Mouse (Mus musculus): ENCODE results near the gene Hras. TPM values are rescaled to one million over a fixed set of nuclear protein-coding genes. Genes with fewer than 3 reads are reported as not detected.
A peak's percentile ranks its signal among the peaks of the same experiment; 100 is the strongest.

The Hras gene
- polyA plus RNA-seq, 1 experiment from 2014 or later, result 166 TPM

- Histone ChIP-seq H3K27ac (ENCODE audit: low read depth, low read length) (peak within 1 kb of the TSS; percentile 98), H3K9me3 (ENCODE audit: control insufficient read depth, low read length) (no peaks in the 10 kb centered on the region), H3K4me1 (ENCODE audit: control insufficient read depth, insufficient read depth, low read length) (0 out of 2 replicates have a peak, but pooled peaks cover 5% of the 10 kb centered on the region), H3K9ac (replicated peaks; ENCODE audit: low read depth, low read length) (peak within 1 kb of the TSS; percentile 71), H3K4me3 (ENCODE audit: low read depth, low read length) (peak within 1 kb of the TSS; percentile 52), H3K36me3 (ENCODE audit: control insufficient read depth, insufficient read depth, low read length) (no peaks in the 10 kb centered on the region), H3K27me3 (ENCODE audit: control insufficient read depth, insufficient read depth, low read length) (no peaks in the 10 kb centered on the region), H3K4me2 (ENCODE audit: low read depth, low read length) (peak within 1 kb of the TSS; percentile 87)
- 3% methylated on average over 55 of the region's 55 CpGs for WGBS
- ATAC-seq (ENCODE audit: low read depth), result peak; percentile 98
Measured at GRCm38 (mm10) chr7:141172116-141173006, 21.4 kb downstream of the Hras start, which contains the start of gene Rnh1. Gene Rnh1, minus strand, starts transcription at chr7:141172857.

GRCm38 (mm10) chr7:141169866-141170265 lies 23.9 kb downstream of the Hras start:
- H3K9ac ChIP-seq (replicated peaks; ENCODE audit: low read depth, low read length), result no peak overlapping the region
- H3K9me3 ChIP-seq (ENCODE audit: control insufficient read depth, low read length), result no peaks in the 10 kb centered on the region
- H3K27me3 ChIP-seq (ENCODE audit: control insufficient read depth, insufficient read depth, low read length), result no peaks in the 10 kb centered on the region
- no peak for ATAC-seq (ENCODE audit: low read depth)
- no peak overlapping the region for H3K27ac ChIP-seq (ENCODE audit: low read depth, low read length)
- H3K4me2 ChIP-seq (ENCODE audit: low read depth, low read length), result no peak overlapping the region
- 0 out of 2 replicates have a peak, but pooled peaks cover 5% of the 10 kb centered on the region for H3K4me1 ChIP-seq (ENCODE audit: control insufficient read depth, insufficient read depth, low read length)
- no peaks in the 10 kb centered on the region for H3K36me3 ChIP-seq (ENCODE audit: control insufficient read depth, insufficient read depth, low read length)
- no peak overlapping the region for H3K4me3 ChIP-seq (ENCODE audit: low read depth, low read length)

GRCm38 (mm10) chr7:141169300-141169699 lies 24.5 kb downstream of the Hras start:
- H3K27ac ChIP-seq (ENCODE audit: low read depth, low read length), result no peak overlapping the region
- H3K4me3 ChIP-seq (ENCODE audit: low read depth, low read length), result no peak overlapping the region
- WGBS, result 65% methylated on average over 1 of the region's 1 CpGs
- no peaks in the 10 kb centered on the region for H3K27me3 ChIP-seq (ENCODE audit: control insufficient read depth, insufficient read depth, low read length)
- no peak overlapping the region for H3K9ac ChIP-seq (replicated peaks; ENCODE audit: low read depth, low read length)
- no peak overlapping the region for H3K4me2 ChIP-seq (ENCODE audit: low read depth, low read length)
- 0 out of 2 replicates have a peak, but pooled peaks cover 5% of the 10 kb centered on the region for H3K4me1 ChIP-seq (ENCODE audit: control insufficient read depth, insufficient read depth, low read length)
- ATAC-seq (ENCODE audit: low read depth), result no peak
- no peaks in the 10 kb centered on the region for H3K9me3 ChIP-seq (ENCODE audit: control insufficient read depth, low read length)
- H3K36me3 ChIP-seq (ENCODE audit: control insufficient read depth, insufficient read depth, low read length), result no peaks in the 10 kb centered on the region

- no peak overlapping the region for H3K27ac ChIP-seq (ENCODE audit: low read depth, low read length)
- WGBS, result 4% methylated on average over 22 of the region's 22 CpGs
Measured at GRCm38 (mm10) chr7:141168518-141168953, 25.3 kb downstream of the Hras start.

GRCm38 (mm10) chr7:141167901-141168517 lies 25.8 kb downstream of the Hras start:
- no peak for ATAC-seq (ENCODE audit: low read depth)
- H3K27me3 ChIP-seq (ENCODE audit: control insufficient read depth, insufficient read depth, low read length), result no peaks in the 10 kb centered on the region
- H3K4me2 ChIP-seq (ENCODE audit: low read depth, low read length), result peak overlapping the region; percentile 32
- WGBS, result 17% methylated on average over 7 of the region's 7 CpGs
- H3K9ac ChIP-seq (replicated peaks; ENCODE audit: low read depth, low read length), result peak overlapping the region; percentile 39; the same call in 1 of the 2 replicates
- 0 out of 2 replicates have a peak, but pooled peaks cover 7% of the 10 kb centered on the region for H3K36me3 ChIP-seq (ENCODE audit: control insufficient read depth, insufficient read depth, low read length)
- H3K27ac ChIP-seq (ENCODE audit: low read depth, low read length), result no peak overlapping the region
- H3K9me3 ChIP-seq (ENCODE audit: control insufficient read depth, low read length), result no peaks in the 10 kb centered on the region
- peak overlapping the region; percentile 22; the same call in 1 of the 2 replicates for H3K4me3 ChIP-seq (ENCODE audit: low read depth, low read length)
- H3K4me1 ChIP-seq (ENCODE audit: control insufficient read depth, insufficient read depth, low read length), result no peaks in the 10 kb centered on the region

More at GRCm38 (mm10) chr7:141168518-141168953, 25.3 kb downstream of the Hras start:
- 0 out of 2 replicates have a peak, but pooled peaks cover 2% of the 10 kb centered on the region for H3K36me3 ChIP-seq (ENCODE audit: control insufficient read depth, insufficient read depth, low read length)
- peak overlapping the region; percentile 39; the same call in 1 of the 2 replicates for H3K9ac ChIP-seq (replicated peaks; ENCODE audit: low read depth, low read length)
- H3K4me2 ChIP-seq (ENCODE audit: low read depth, low read length), result peak overlapping the region; percentile 32
- 0 out of 2 replicates have a peak, but pooled peaks cover 5% of the 10 kb centered on the region for H3K4me1 ChIP-seq (ENCODE audit: control insufficient read depth, insufficient read depth, low read length)
- no peak for ATAC-seq (ENCODE audit: low read depth)
- H3K4me3 ChIP-seq (ENCODE audit: low read depth, low read length), result peak overlapping the region; percentile 22; the same call in 1 of the 2 replicates
- H3K9me3 ChIP-seq (ENCODE audit: control insufficient read depth, low read length), result no peaks in the 10 kb centered on the region
- no peaks in the 10 kb centered on the region for H3K27me3 ChIP-seq (ENCODE audit: control insufficient read depth, insufficient read depth, low read length)

GRCm38 (mm10) chr7:141164850-141165249 lies 29.0 kb downstream of the Hras start:
- 91% methylated on average over 6 of the region's 6 CpGs for WGBS
- no peaks in the 10 kb centered on the region for H3K9me3 ChIP-seq (ENCODE audit: control insufficient read depth, low read length)
- no peak overlapping the region for H3K27ac ChIP-seq (ENCODE audit: low read depth, low read length)
- ATAC-seq (ENCODE audit: low read depth), result no peak
- H3K4me2 ChIP-seq (ENCODE audit: low read depth, low read length), result no peak overlapping the region
- H3K9ac ChIP-seq (replicated peaks; ENCODE audit: low read depth, low read length), result no peak overlapping the region
- peaks cover 21% of the 10 kb centered on the region; the same call in 1 of the 2 replicates for H3K36me3 ChIP-seq (ENCODE audit: control insufficient read depth, insufficient read depth, low read length)
- H3K27me3 ChIP-seq (ENCODE audit: control insufficient read depth, insufficient read depth, low read length), result no peaks in the 10 kb centered on the region
- no peaks in the 10 kb centered on the region for H3K4me1 ChIP-seq (ENCODE audit: control insufficient read depth, insufficient read depth, low read length)
- no peak overlapping the region for H3K4me3 ChIP-seq (ENCODE audit: low read depth, low read length)

- Histone ChIP-seq H3K4me1 (ENCODE audit: control insufficient read depth, insufficient read depth, low read length) (no peaks in the 10 kb centered on the region), H3K27ac (ENCODE audit: low read depth, low read length) (no peak overlapping the region), H3K9me3 (ENCODE audit: control insufficient read depth, low read length) (no peaks in the 10 kb centered on the region), H3K9ac (replicated peaks; ENCODE audit: low read depth, low read length) (no peak overlapping the region), H3K27me3 (ENCODE audit: control insufficient read depth, insufficient read depth, low read length) (no peaks in the 10 kb centered on the region), H3K4me2 (ENCODE audit: low read depth, low read length) (no peak overlapping the region), H3K4me3 (ENCODE audit: low read depth, low read length) (no peak overlapping the region), H3K36me3 (ENCODE audit: control insufficient read depth, insufficient read depth, low read length) (peaks cover 21% of the 10 kb centered on the region; the same call in 1 of the 2 replicates)
- WGBS, result 92% methylated on average over 7 of the region's 7 CpGs
- ATAC-seq (ENCODE audit: low read depth), result no peak
Measured at GRCm38 (mm10) chr7:141164397-141164796, 29.4 kb downstream of the Hras start.

GRCm38 (mm10) chr7:141155362-141155761 lies 38.4 kb downstream of the Hras start:
- no peaks in the 10 kb centered on the region for H3K27me3 ChIP-seq (ENCODE audit: control insufficient read depth, insufficient read depth, low read length)
- H3K36me3 ChIP-seq (ENCODE audit: control insufficient read depth, insufficient read depth, low read length), result peaks cover 30% of the 10 kb centered on the region
- no peak for ATAC-seq (ENCODE audit: low read depth)

More at GRCm38 (mm10) chr7:141155362-141155761, 38.4 kb downstream of the Hras start:
- Histone ChIP-seq H3K27ac (ENCODE audit: low read depth, low read length) (no peak overlapping the region), H3K4me1 (ENCODE audit: control insufficient read depth, insufficient read depth, low read length) (no peaks in the 10 kb centered on the region), H3K9ac (replicated peaks; ENCODE audit: low read depth, low read length) (no peak overlapping the region), H3K9me3 (ENCODE audit: control insufficient read depth, low read length) (no peaks in the 10 kb centered on the region), H3K4me2 (ENCODE audit: low read depth, low read length) (no peak overlapping the region), H3K4me3 (ENCODE audit: low read depth, low read length) (no peak overlapping the region)
- 86% methylated on average over 9 of the region's 9 CpGs for WGBS

Measured in neural tube, embryonic 14.5 days (tissue).